Mouse (Mus musculus) brown adipose tissue, adult 24 weeks (tissue): ENCODE measurements around the gene Ercc6. TPM values are rescaled to one million over a fixed set of nuclear protein-coding genes. Genes with fewer than 3 reads are reported as not detected.

ENCODE experiments used
- polyA plus RNA-seq: library from polyadenylated mRNA; stranded (reverse); fragments of >200 nt; gene quantifications from 2 replicates; pipeline ENCODE4 v1.2.4, GENCODE M21; 2012; ENCODE audit not compliant: missing spikeins, insufficient read depth, insufficient read length

The Ercc6 gene
- polyA plus RNA-seq, 1 experiment = 1.5 TPM

Other genes with a start within 250 kb of the Ercc6 start
- 0.40 TPM in 1 of 2 replicates, not detected in the other for gene Ogdhl, start 191.5 kb upstream of the Ercc6 start, polyA plus RNA-seq
- gene 1700024G13Rik, start 125.1 kb upstream of the Ercc6 start, polyA plus RNA-seq = not detected in 2 replicates
- not detected in 2 replicates for gene Slc18a3, start 48.7 kb upstream of the Ercc6 start, polyA plus RNA-seq
- not detected in 2 replicates for gene Chat, start 47.5 kb upstream of the Ercc6 start, polyA plus RNA-seq
- not detected in 2 replicates for gene Prrxl1, start 85.9 kb downstream of the Ercc6 start, polyA plus RNA-seq
- 1.3 and 3.3 TPM in 2 replicates for gene 3425401B19Rik, start 171.8 kb downstream of the Ercc6 start, polyA plus RNA-seq